Mouse (Mus musculus) myocyte (in vitro differentiated cells): ENCODE data around the gene Olfr558. TPM values are rescaled to one million over a fixed set of nuclear protein-coding genes. Genes with fewer than 3 reads are reported as not detected.

ENCODE experiments used
- H3K27me3 ChIP-seq: one replicate; pipeline ENCODE4 v1.6.1; 2011; ENCODE audit not compliant: control insufficient read depth, insufficient read depth, insufficient read length
- H3K36me3 ChIP-seq: one replicate; pipeline ENCODE4 v1.6.1; 2011; ENCODE audit not compliant: control insufficient read depth, insufficient read depth
- H3K4me2 ChIP-seq: one replicate; pipeline ENCODE4 v1.6.1; 2011; ENCODE audit warnings: low read depth, control low read depth
- H3K4me3 ChIP-seq: one replicate; pipeline ENCODE4 v1.5.1; 2011; ENCODE audit warnings: mild to moderate bottlenecking, control low read depth, moderate library complexity
- H3K79me2 ChIP-seq: one replicate; pipeline ENCODE4 v1.6.1; 2011; ENCODE audit not compliant: control insufficient read depth, insufficient read depth
- H3ac ChIP-seq: one replicate; pipeline ENCODE4 v1.6.1; 2011; ENCODE audit not compliant: control insufficient read depth, insufficient read length
- CEBPB ChIP-seq: IDR thresholded peaks from 2 replicates; pipeline ENCODE4 v1.6.1; 2011; ENCODE audit warnings: mild to moderate bottlenecking, moderate library complexity; ENCODE audit not compliant: poor library complexity, insufficient read depth, severe bottlenecking
- E2F4 ChIP-seq: IDR thresholded peaks from one replicate; pipeline ENCODE4 v1.6.1; 2011; ENCODE audit warnings: mild to moderate bottlenecking, control low read depth, moderate library complexity; ENCODE audit not compliant: insufficient read depth
- MAX ChIP-seq: IDR thresholded peaks from one replicate; pipeline ENCODE4 v1.6.1; 2011; ENCODE audit warnings: low read depth, mild to moderate bottlenecking, control low read depth
- MYOD1 ChIP-seq, 3 experiments: IDR thresholded peaks; one replicate each; pipeline ENCODE4 v1.6.1; 2011; ENCODE audit warnings: control low read depth in 2 of 3, low read depth in 2 of 3, mild to moderate bottlenecking in 2 of 3, moderate library complexity in 1 of 3; ENCODE audit not compliant: insufficient read length in 2 of 3, control insufficient read depth in 1 of 3
- MYOG ChIP-seq, 3 experiments: IDR thresholded peaks; one replicate each; pipeline ENCODE4 v1.6.1; 2011; ENCODE audit warnings: control low read depth in 2 of 3, low read depth in 2 of 3, mild to moderate bottlenecking in 2 of 3; ENCODE audit not compliant: insufficient read length in 2 of 3, control insufficient read depth in 1 of 3, insufficient read depth in 1 of 3
- POLR2A ChIP-seq: IDR thresholded peaks from one replicate; pipeline ENCODE4 v1.6.1; 2011; ENCODE audit warnings: low read depth, mild to moderate bottlenecking, control low read depth, moderate library complexity; ENCODE audit not compliant: insufficient read length
- POLR2AphosphoS2 ChIP-seq: IDR thresholded peaks from one replicate; pipeline ENCODE4 v1.6.1; 2011; ENCODE audit warnings: low read depth, control low read depth; ENCODE audit not compliant: insufficient read length
- REST ChIP-seq: IDR thresholded peaks from one replicate; pipeline ENCODE4 v1.6.1; 2011; ENCODE audit warnings: mild to moderate bottlenecking, control low read depth, moderate library complexity; ENCODE audit not compliant: insufficient read depth, insufficient read length
- SRF ChIP-seq: IDR thresholded peaks from one replicate; pipeline ENCODE4 v1.6.1; 2011; ENCODE audit warnings: low read depth; ENCODE audit not compliant: control insufficient read depth, insufficient read length
- TCF12 ChIP-seq: IDR thresholded peaks from one replicate; pipeline ENCODE4 v1.6.1; 2011; ENCODE audit warnings: mild to moderate bottlenecking, control low read depth; ENCODE audit not compliant: poor library complexity, insufficient read depth, severe bottlenecking
- TCF3 ChIP-seq: IDR thresholded peaks from one replicate; pipeline ENCODE4 v1.6.1; 2011; ENCODE audit warnings: low read depth, control low read depth; ENCODE audit not compliant: insufficient read length
- USF1 ChIP-seq: IDR thresholded peaks from one replicate; pipeline ENCODE4 v1.6.1; 2011; ENCODE audit warnings: low read depth, mild to moderate bottlenecking, control low read depth, moderate library complexity
- polyA plus RNA-seq: library from polyadenylated mRNA; unstranded; fragments of >200 nt; fragmentation: generic; extraction: Trizol; gene quantifications from one replicate; pipeline ENCODE4 v1.2.1, GENCODE M21; 2012; ENCODE audit warnings: missing spikeins

Olfr558 gene
- polyA plus RNA-seq = not detected

- H3K36me3 ChIP-seq = no peaks in the 10 kb centered on the region
- no peaks in the 10 kb centered on the region for H3K79me2 ChIP-seq
- H3K27me3 ChIP-seq = no peaks in the 10 kb centered on the region
- no peak within 1 kb of the TSS for H3ac ChIP-seq
- H3K4me3 ChIP-seq = no peak within 1 kb of the TSS
- no peak within 1 kb of the TSS for H3K4me2 ChIP-seq
- no peak for TF ChIP-seq POLR2AphosphoS2
- no peak for TF ChIP-seq POLR2A
- TF ChIP-seq MAX = no peak
- TF ChIP-seq SRF = no peak
- TF ChIP-seq MYOG (IDR thresholded peaks at IDR 0.05; ENCODE audit: control insufficient read depth in 1 of 3, insufficient read depth in 1 of 3, insufficient read length in 2 of 3, low read depth in 2 of 3) = no peak
- no peak for TF ChIP-seq CEBPB
- TF ChIP-seq E2F4 = no peak
- no peak for TF ChIP-seq TCF12
- no peak for TF ChIP-seq TCF3
- no peak for TF ChIP-seq MYOD1 (IDR thresholded peaks at IDR 0.05; ENCODE audit: control insufficient read depth in 1 of 3, insufficient read length in 2 of 3, low read depth in 2 of 3)
- no peak for TF ChIP-seq USF1
- no peak for TF ChIP-seq REST
These were observed at the start of gene Olfr558 for GRCm38 (mm10) chr7:102701915-102702314. TSS of gene Olfr558 (plus strand) at chr7:102702215.

DNA sequence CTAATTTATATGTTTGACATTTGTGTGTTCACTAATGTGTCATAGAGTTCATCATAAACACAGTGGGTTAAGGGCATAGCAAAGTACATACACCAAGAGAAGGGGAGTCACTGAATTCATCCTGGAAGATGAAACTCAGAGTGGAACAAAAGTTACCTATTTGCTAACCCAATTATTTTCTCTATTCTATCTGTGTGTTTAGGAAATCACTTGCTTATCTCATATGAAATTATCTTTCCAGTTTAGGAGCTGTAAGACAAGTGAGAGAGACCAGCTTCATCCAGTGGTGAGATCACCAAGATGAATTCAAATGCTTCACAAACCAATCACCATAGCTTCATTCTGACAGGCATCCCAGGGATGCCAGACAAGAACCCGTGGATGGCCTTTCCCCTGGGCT is 43.5 kb upstream of the Olfr558 start, which contains the start of gene Olfr555:
TSS of gene Olfr555 (plus strand) at position 301 of the 400 bp plus-strand sequence.
- no peak within 1 kb of the TSS for H3ac ChIP-seq
- H3K4me2 ChIP-seq = no peak within 1 kb of the TSS
- no peaks in the 10 kb centered on the region for H3K27me3 ChIP-seq
- TF ChIP-seq USF1 = no peak
- no peak for TF ChIP-seq TCF3
- no peak for TF ChIP-seq REST
- no peak for TF ChIP-seq CEBPB
- TF ChIP-seq POLR2A = no peak
- TF ChIP-seq SRF = no peak
- no peak for TF ChIP-seq E2F4
- TF ChIP-seq TCF12 = no peak
- TF ChIP-seq MAX = no peak
- TF ChIP-seq MYOD1 (IDR thresholded peaks at IDR 0.05; ENCODE audit: control insufficient read depth in 1 of 3, insufficient read length in 2 of 3, low read depth in 2 of 3) = no peak
- no peak for TF ChIP-seq POLR2AphosphoS2
- TF ChIP-seq MYOG (IDR thresholded peaks at IDR 0.05; ENCODE audit: control insufficient read depth in 1 of 3, insufficient read depth in 1 of 3, insufficient read length in 2 of 3, low read depth in 2 of 3) = no peak
- H3K4me3 ChIP-seq = no peak within 1 kb of the TSS
- no peaks in the 10 kb centered on the region for H3K79me2 ChIP-seq
- no peaks in the 10 kb centered on the region for H3K36me3 ChIP-seq

- no peak within 1 kb of the TSS for H3K4me3 ChIP-seq
- no peak for TF ChIP-seq MAX
- no peak for TF ChIP-seq POLR2AphosphoS2
- TF ChIP-seq SRF = no peak
- no peak for TF ChIP-seq REST
- TF ChIP-seq CEBPB = no peak
- no peak for TF ChIP-seq TCF12
- TF ChIP-seq E2F4 = no peak
- TF ChIP-seq POLR2A = no peak
- no peak for TF ChIP-seq MYOG (IDR thresholded peaks at IDR 0.05; ENCODE audit: control insufficient read depth in 1 of 3, insufficient read depth in 1 of 3, insufficient read length in 2 of 3, low read depth in 2 of 3)
- no peak for TF ChIP-seq MYOD1 (IDR thresholded peaks at IDR 0.05; ENCODE audit: control insufficient read depth in 1 of 3, insufficient read length in 2 of 3, low read depth in 2 of 3)
- no peak for TF ChIP-seq USF1
- TF ChIP-seq TCF3 = no peak
- no peaks in the 10 kb centered on the region for H3K36me3 ChIP-seq
- H3K79me2 ChIP-seq = no peaks in the 10 kb centered on the region
- H3ac ChIP-seq = no peak within 1 kb of the TSS
- no peak within 1 kb of the TSS for H3K4me2 ChIP-seq
- no peaks in the 10 kb centered on the region for H3K27me3 ChIP-seq
These were observed 37.4 kb upstream of the Olfr558 start, which contains the start of gene Olfr556 for GRCm38 (mm10) chr7:102664599-102664998. TSS of gene Olfr556 (plus strand) at chr7:102664899.

- Histone ChIP-seq H3ac (no peak overlapping the region), H3K4me2 (no peak overlapping the region), H3K27me3 (no peaks in the 10 kb centered on the region), H3K36me3 (no peaks in the 10 kb centered on the region), H3K4me3 (no peak overlapping the region), H3K79me2 (no peaks in the 10 kb centered on the region)
- TF ChIP-seq MYOD1 (IDR thresholded peaks at IDR 0.05; ENCODE audit: control insufficient read depth in 1 of 3, insufficient read length in 2 of 3, low read depth in 2 of 3) = no peak
- no peak for TF ChIP-seq MAX
- no peak for TF ChIP-seq POLR2AphosphoS2
- TF ChIP-seq E2F4 = no peak
- TF ChIP-seq REST = no peak
- TF ChIP-seq TCF3 = no peak
- TF ChIP-seq SRF = no peak
- TF ChIP-seq USF1 = no peak
- no peak for TF ChIP-seq POLR2A
- TF ChIP-seq TCF12 = no peak
- TF ChIP-seq CEBPB = no peak
- TF ChIP-seq MYOG (IDR thresholded peaks at IDR 0.05; ENCODE audit: control insufficient read depth in 1 of 3, insufficient read depth in 1 of 3, insufficient read length in 2 of 3, low read depth in 2 of 3) = no peak
These were observed 36.6 kb upstream of the Olfr558 start for GRCm38 (mm10) chr7:102665378-102665777.
